Mouse (Mus musculus): ENCODE measurements at regions not wholly inside any gene's neighbourhood (a gene's known extent, or its start where the extent isn't known, plus 50 kb on each side); places are given as distances from the start of the nearest gene placed in this dataset.

DNA sequence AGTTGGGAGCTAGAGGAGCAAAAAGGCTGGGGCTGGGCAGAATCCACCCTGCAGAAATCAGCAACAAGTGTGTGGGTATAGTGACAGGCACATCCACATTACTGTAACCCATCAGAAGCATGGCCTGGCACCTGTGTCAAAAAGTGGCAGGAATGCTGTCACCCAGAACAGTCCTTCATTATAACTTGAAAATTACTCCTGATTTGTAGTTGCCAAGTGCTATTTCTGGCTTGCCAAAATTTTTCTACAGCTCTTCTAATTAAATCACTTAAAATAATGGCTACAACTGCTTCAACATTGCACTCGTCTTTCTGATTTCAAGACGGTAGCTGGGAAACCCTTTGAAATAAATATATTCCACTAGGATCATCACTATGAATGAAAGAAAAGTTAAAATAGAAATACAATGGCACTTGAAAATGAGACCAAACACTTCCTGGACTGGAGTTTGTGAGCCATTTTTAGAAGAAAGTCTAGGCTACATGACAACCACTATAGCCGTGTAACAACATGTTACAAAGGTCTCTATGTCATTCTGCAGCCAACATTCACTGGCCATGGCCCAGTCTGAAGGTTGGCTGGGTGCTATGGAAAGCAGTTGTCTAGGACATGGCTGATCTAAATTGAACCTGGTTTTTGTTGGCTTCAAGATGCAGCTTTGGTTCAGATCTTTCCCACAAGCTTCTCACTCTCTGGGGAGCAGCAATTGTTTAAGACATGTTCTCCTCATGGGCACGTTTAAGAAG, 190.6 kb upstream of the Tapt1 start:
- Histone ChIP-seq H3K4me1 (replicated peaks; ENCODE audit: low read depth, low read length) (no peaks in the 10 kb centered on the region), H3K4me3 (replicated peaks; ENCODE audit: low read length) (no peak overlapping the region), H3K36me3 (ENCODE audit: insufficient read depth, low read length) (no peaks in the 10 kb centered on the region), H3K9me3 (ENCODE audit: low read length) (no peaks in the 10 kb centered on the region), H3K27me3 (ENCODE audit: insufficient read depth, low read length) (no peaks in the 10 kb centered on the region)
- no peak for TF ChIP-seq NANOG (IDR thresholded peaks at IDR 0.05; ENCODE audit: borderline replicate concordance, low read length)
- no peak for TF ChIP-seq POU5F1 (IDR thresholded peaks at IDR 0.05; ENCODE audit: borderline replicate concordance, low read length)
- no peak for TF ChIP-seq CTCF (conservative IDR thresholded peaks at IDR 0.05; ENCODE audit: low read length)

DNA sequence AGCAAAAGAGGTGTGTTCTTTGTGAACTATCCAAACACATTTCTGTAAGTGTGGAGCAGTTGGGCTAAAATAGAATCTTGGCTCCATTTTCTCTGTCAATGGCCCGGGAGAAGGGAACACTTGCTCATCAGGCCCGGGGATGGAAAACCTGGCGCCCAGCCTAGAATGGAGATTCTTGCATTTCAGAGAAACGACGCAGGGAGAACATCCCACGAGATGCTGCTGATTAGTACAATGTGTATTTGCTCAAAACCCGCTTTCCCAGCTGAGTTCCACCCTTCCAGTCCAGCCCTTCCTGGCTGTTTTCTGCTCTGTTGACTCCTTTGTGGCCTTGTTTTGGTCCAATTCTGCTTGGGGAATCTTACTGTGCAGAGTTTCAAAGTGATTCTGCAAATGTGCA, 188.0 kb upstream of the Tapt1 start:
- H3K36me3 ChIP-seq (ENCODE audit: insufficient read depth, low read length) = no peaks in the 10 kb centered on the region
- TF ChIP-seq POU5F1 (IDR thresholded peaks at IDR 0.05; ENCODE audit: borderline replicate concordance, low read length) (no peak), CTCF (conservative IDR thresholded peaks at IDR 0.05; ENCODE audit: low read length) (no peak), NANOG (IDR thresholded peaks at IDR 0.05; ENCODE audit: borderline replicate concordance, low read length) (no peak)
- no peaks in the 10 kb centered on the region for H3K9me3 ChIP-seq (ENCODE audit: low read length)
- H3K4me1 ChIP-seq (replicated peaks; ENCODE audit: low read depth, low read length) = no peaks in the 10 kb centered on the region
- no peak overlapping the region for H3K4me3 ChIP-seq (replicated peaks; ENCODE audit: low read length)
- no peaks in the 10 kb centered on the region for H3K27me3 ChIP-seq (ENCODE audit: insufficient read depth, low read length)

DNA sequence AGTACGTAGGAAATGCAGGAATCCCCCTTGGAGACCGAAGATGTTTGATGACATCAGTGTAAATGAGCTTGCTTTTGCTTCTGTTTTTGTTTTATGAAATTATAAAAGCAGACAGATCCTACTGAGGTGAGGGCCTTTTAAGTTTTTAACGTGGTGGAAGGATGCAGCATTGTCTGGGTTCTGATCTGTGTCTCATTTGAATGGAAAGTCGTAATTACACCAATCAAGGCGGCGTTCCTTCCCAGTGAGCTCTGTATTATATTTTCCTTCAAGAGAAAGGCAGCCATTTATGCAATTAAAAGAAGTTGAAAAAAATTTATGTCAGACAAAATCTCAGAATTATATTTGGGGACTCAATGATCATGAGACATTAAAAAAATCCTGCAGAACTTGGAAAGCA, 176.9 kb upstream of the Tapt1 start:
- Histone ChIP-seq H3K4me1 (replicated peaks; ENCODE audit: low read depth, low read length) (no peaks in the 10 kb centered on the region), H3K9me3 (ENCODE audit: low read length) (no peaks in the 10 kb centered on the region), H3K27me3 (ENCODE audit: insufficient read depth, low read length) (no peaks in the 10 kb centered on the region), H3K36me3 (ENCODE audit: insufficient read depth, low read length) (no peaks in the 10 kb centered on the region), H3K4me3 (replicated peaks; ENCODE audit: low read length) (no peak overlapping the region)
- TF ChIP-seq POU5F1 (IDR thresholded peaks at IDR 0.05; ENCODE audit: borderline replicate concordance, low read length) = no peak
- TF ChIP-seq CTCF (conservative IDR thresholded peaks at IDR 0.05; ENCODE audit: low read length) = no peak
- TF ChIP-seq NANOG (IDR thresholded peaks at IDR 0.05; ENCODE audit: borderline replicate concordance, low read length) = no peak

DNA sequence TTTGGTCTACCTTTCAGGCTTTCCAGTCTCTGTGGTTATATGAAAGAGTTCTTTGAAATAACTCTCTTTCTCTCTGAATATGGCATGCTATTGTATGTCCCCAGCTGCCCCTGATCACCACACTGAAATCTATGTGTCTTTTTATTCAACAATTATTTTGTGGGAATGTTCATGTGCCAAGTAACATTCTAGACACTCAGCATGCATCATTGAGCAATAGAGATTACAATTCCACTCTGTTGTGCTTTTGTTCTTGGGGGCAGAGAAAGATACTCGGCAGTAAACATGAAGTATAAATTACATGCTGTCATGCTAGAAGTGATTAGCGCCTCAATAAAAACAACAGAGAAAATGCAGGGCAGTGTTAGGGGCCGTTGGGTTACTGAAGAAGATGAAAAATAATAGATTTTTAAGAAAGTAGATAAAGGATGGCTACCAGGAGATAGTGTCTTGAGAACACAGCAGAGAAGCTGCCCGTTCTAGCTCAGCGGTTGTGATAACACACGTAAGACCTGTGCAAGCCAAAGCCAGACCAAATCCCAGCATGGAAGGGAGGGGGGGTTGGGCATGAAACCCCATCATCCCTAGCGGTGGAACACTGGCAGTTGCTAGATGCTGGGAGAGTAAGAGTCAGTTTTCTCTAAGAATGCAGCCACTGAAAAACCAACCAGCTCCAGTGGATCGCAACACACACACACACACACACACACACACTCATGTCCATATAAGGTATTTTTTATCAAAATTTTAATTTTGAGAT, 174.3 kb upstream of the Tapt1 start:
- no peaks in the 10 kb centered on the region for H3K9me3 ChIP-seq (ENCODE audit: low read length)
- no peaks in the 10 kb centered on the region for H3K27me3 ChIP-seq (ENCODE audit: insufficient read depth, low read length)
- H3K36me3 ChIP-seq (ENCODE audit: insufficient read depth, low read length) = no peaks in the 10 kb centered on the region
- TF ChIP-seq NANOG (IDR thresholded peaks at IDR 0.05; ENCODE audit: borderline replicate concordance, low read length) (no peak), CTCF (conservative IDR thresholded peaks at IDR 0.05; ENCODE audit: low read length) (no peak), POU5F1 (IDR thresholded peaks at IDR 0.05; ENCODE audit: borderline replicate concordance, low read length) (no peak)
- no peaks in the 10 kb centered on the region for H3K4me1 ChIP-seq (replicated peaks; ENCODE audit: low read depth, low read length)
- no peak overlapping the region for H3K4me3 ChIP-seq (replicated peaks; ENCODE audit: low read length)

DNA sequence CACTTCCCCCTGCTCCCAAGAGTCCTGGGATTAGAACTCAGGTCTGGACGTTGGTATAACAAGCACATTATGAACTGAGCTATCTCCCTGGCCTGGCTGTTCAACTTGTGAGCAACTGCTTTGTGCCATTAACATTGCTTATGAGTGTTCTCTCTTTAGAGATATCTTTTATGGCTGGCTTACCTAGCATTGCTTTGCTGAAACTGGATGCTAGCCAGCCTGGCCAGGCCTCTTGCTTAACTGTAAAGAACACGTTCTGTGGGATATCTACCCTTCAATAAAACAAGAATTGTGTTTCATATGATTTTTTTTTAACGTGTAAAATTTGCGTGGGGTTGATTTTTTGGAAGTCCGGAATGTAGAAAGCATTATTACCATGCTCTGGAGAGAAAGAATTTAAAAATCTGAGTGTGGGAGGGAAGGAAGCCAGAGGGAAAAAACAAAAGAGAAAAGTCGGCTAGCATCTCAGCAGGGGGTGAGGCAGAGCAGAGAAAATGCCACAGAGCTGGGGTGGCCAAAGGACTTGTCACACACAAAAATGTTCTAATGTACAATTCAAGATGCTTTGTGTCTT, 160.9 kb upstream of the Tapt1 start:
- Histone ChIP-seq H3K27me3 (ENCODE audit: insufficient read depth, low read length) (no peaks in the 10 kb centered on the region), H3K36me3 (ENCODE audit: insufficient read depth, low read length) (no peaks in the 10 kb centered on the region), H3K4me1 (replicated peaks; ENCODE audit: low read depth, low read length) (no peaks in the 10 kb centered on the region), H3K9me3 (ENCODE audit: low read length) (no peaks in the 10 kb centered on the region), H3K4me3 (replicated peaks; ENCODE audit: low read length) (no peak overlapping the region)
- no peak for TF ChIP-seq POU5F1 (IDR thresholded peaks at IDR 0.05; ENCODE audit: borderline replicate concordance, low read length)
- TF ChIP-seq CTCF (conservative IDR thresholded peaks at IDR 0.05; ENCODE audit: low read length) = no peak
- TF ChIP-seq NANOG (IDR thresholded peaks at IDR 0.05; ENCODE audit: borderline replicate concordance, low read length) = no peak

DNA sequence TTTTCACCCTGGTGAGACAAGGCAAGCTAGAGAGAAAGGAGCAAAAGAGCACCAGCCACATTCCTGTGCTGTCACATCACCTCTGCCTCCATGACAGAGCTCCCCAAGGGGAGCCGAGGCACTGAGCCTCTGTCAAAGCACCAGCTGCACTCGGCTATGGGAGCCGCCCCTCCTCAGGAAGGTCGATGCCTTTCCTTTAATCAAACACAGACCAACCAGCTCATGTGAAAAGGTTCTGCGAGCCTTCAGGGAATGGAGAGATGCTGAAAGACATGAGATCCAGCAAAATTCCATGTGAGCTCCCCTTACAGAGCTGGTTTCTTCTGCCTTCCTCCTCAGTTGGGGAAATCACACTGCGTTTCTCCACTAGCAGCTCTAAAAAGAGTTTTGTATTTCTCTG, 159.8 kb upstream of the Tapt1 start:
- Histone ChIP-seq H3K4me3 (replicated peaks; ENCODE audit: low read length) (no peak overlapping the region), H3K36me3 (ENCODE audit: insufficient read depth, low read length) (no peaks in the 10 kb centered on the region), H3K9me3 (ENCODE audit: low read length) (no peaks in the 10 kb centered on the region), H3K4me1 (replicated peaks; ENCODE audit: low read depth, low read length) (no peaks in the 10 kb centered on the region), H3K27me3 (ENCODE audit: insufficient read depth, low read length) (no peaks in the 10 kb centered on the region)
- TF ChIP-seq CTCF (conservative IDR thresholded peaks at IDR 0.05; ENCODE audit: low read length) = no peak
- TF ChIP-seq NANOG (IDR thresholded peaks at IDR 0.05; ENCODE audit: borderline replicate concordance, low read length) = no peak
- TF ChIP-seq POU5F1 (IDR thresholded peaks at IDR 0.05; ENCODE audit: borderline replicate concordance, low read length) = no peak

DNA sequence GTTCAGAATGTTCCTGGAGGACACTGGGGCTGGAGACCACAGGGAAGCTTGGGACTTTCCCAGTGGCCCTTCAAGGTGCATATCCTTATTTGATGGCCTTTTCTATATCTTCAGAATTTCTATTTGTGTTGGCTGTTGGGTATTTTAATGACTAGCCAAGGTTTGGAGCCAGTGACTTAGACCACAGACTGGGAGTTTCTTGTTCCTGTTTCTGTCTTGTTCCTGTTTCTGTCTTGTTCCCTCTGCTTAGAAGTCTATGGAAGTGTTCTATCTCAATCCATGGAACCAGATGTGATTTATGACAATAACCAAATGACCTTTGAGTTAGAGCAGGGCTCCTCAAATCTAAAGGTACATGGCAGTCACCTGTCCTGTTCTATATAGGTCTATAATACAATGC, 156.6 kb upstream of the Tapt1 start:
- no peak overlapping the region for H3K4me3 ChIP-seq (replicated peaks; ENCODE audit: low read length)
- H3K27me3 ChIP-seq (ENCODE audit: insufficient read depth, low read length) = no peaks in the 10 kb centered on the region
- no peak for TF ChIP-seq POU5F1 (IDR thresholded peaks at IDR 0.05; ENCODE audit: borderline replicate concordance, low read length)
- no peak for TF ChIP-seq CTCF (conservative IDR thresholded peaks at IDR 0.05; ENCODE audit: low read length)
- no peak for TF ChIP-seq NANOG (IDR thresholded peaks at IDR 0.05; ENCODE audit: borderline replicate concordance, low read length)
- no peaks in the 10 kb centered on the region for H3K36me3 ChIP-seq (ENCODE audit: insufficient read depth, low read length)
- H3K4me1 ChIP-seq (replicated peaks; ENCODE audit: low read depth, low read length) = no peaks in the 10 kb centered on the region
- H3K9me3 ChIP-seq (ENCODE audit: low read length) = no peaks in the 10 kb centered on the region

DNA sequence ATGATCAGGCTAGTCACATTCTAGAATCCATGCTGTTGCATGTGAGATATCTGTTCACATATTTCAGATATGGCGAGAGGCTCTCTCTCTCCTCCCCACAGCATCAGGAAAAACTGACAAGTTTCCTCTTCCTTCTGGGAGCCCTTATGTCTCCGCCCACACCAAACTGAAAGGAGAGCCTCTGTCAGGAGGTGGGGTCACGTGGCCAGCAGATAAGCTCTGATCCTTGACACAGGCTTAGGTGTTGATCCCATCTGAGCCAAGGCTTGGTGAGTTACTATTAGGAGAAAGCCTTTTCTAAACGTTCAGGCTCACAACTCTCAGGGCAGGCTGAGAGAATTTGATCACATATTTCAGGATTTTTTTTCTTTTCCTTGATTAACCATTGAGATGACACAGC, 143.6 kb upstream of the Tapt1 start:
- Histone ChIP-seq H3K27me3 (ENCODE audit: insufficient read depth, low read length) (no peaks in the 10 kb centered on the region; the same call in 1 of the 2 replicates), H3K4me3 (replicated peaks; ENCODE audit: low read length) (no peak overlapping the region), H3K36me3 (ENCODE audit: insufficient read depth, low read length) (no peaks in the 10 kb centered on the region), H3K4me1 (replicated peaks; ENCODE audit: low read depth, low read length) (no peaks in the 10 kb centered on the region), H3K9me3 (ENCODE audit: low read length) (no peaks in the 10 kb centered on the region)
- TF ChIP-seq NANOG (IDR thresholded peaks at IDR 0.05; ENCODE audit: borderline replicate concordance, low read length) (no peak), CTCF (conservative IDR thresholded peaks at IDR 0.05; ENCODE audit: low read length) (no peak), POU5F1 (IDR thresholded peaks at IDR 0.05; ENCODE audit: borderline replicate concordance, low read length) (no peak)

Data from E14TG2a.4 (cell line).